Mouse (Mus musculus) forebrain, embryonic 13.5 days (tissue): ENCODE data around the gene Csf3. TPM values are rescaled to one million over a fixed set of nuclear protein-coding genes. Genes with fewer than 3 reads are reported as not detected.

Experiments
- ATAC-seq: fragments of 200-750 bp; cut with Nextera tagmentation; 2 replicates; pipeline ENCODE4 v1.8.0; 2017
- H3K27ac ChIP-seq: fragments of 300-500 bp; sonication (generic); 2 replicates; pipeline ENCODE4 v1.5.1; 2015; ENCODE audit warnings: inconsistent platforms, mild to moderate bottlenecking, moderate library complexity
- H3K27me3 ChIP-seq: fragments of 300-500 bp; sonication (generic); 2 replicates; pipeline ENCODE4 v1.6.1; 2015; ENCODE audit warnings: mild to moderate bottlenecking, inconsistent platforms
- H3K36me3 ChIP-seq: fragments of 300-500 bp; sonication (generic); 2 replicates; pipeline ENCODE4 v1.6.1; 2015; ENCODE audit warnings: mild to moderate bottlenecking, inconsistent platforms; ENCODE audit not compliant: poor library complexity, severe bottlenecking
- H3K4me1 ChIP-seq: fragments of 300-500 bp; sonication (generic); 2 replicates; pipeline ENCODE4 v1.6.1; 2015; ENCODE audit warnings: inconsistent platforms
- H3K4me2 ChIP-seq: fragments of 300-500 bp; sonication (generic); 2 replicates; pipeline ENCODE4 v1.6.1; 2015; ENCODE audit warnings: inconsistent platforms, mild to moderate bottlenecking, moderate library complexity
- H3K4me3 ChIP-seq: fragments of 300-500 bp; sonication (generic); 2 replicates; pipeline ENCODE4 v1.5.1; 2015; ENCODE audit warnings: mild to moderate bottlenecking, inconsistent platforms
- H3K9ac ChIP-seq: fragments of 300-500 bp; sonication (generic); 2 replicates; pipeline ENCODE4 v1.6.1; 2015; ENCODE audit warnings: mild to moderate bottlenecking, inconsistent platforms
- H3K9me3 ChIP-seq: fragments of 300-500 bp; sonication (generic); replicated peaks from 2 replicates; pipeline ENCODE4 v1.6.1; 2016; ENCODE audit warnings: inconsistent platforms
- WGBS: fragments of 180-500 bp; shearing (Covaris S2); methylation state at CpG from one replicate; pipeline ENCODE4 v1.1.7; 2015; 5-methylcytosine and 5-hydroxymethylcytosine counted together
- polyA plus RNA-seq: library from polyadenylated mRNA; unstranded; fragments of >200 nt; fragmentation: Nextera tagmentation; extraction: Ambion mirVana; gene quantifications from 2 replicates; pipeline ENCODE4 v1.2.1, GENCODE M21; 2015

Gene Csf3
- polyA plus RNA-seq, 1 experiment from 2014 or later: 0.12 TPM

GRCm38 (mm10) chr11:98745932-98746853 is 45.1 kb downstream of the Csf3 start:
- ATAC-seq: no peak
- H3K4me1 ChIP-seq: peaks cover 88% of the 10 kb centered on the region
- no peaks in the 10 kb centered on the region for H3K36me3 ChIP-seq
- H3K4me2 ChIP-seq: peak overlapping the region; percentile 88
- peak overlapping the region; percentile 47 for H3K9ac ChIP-seq
- H3K27ac ChIP-seq: peak overlapping the region; percentile 95
- peak overlapping the region; percentile 26 for H3K4me3 ChIP-seq
- WGBS: 54% methylated on average over 12 of the region's 12 CpGs
- no peaks in the 10 kb centered on the region for H3K27me3 ChIP-seq
- H3K9me3 ChIP-seq: no peaks in the 10 kb centered on the region

DNA sequence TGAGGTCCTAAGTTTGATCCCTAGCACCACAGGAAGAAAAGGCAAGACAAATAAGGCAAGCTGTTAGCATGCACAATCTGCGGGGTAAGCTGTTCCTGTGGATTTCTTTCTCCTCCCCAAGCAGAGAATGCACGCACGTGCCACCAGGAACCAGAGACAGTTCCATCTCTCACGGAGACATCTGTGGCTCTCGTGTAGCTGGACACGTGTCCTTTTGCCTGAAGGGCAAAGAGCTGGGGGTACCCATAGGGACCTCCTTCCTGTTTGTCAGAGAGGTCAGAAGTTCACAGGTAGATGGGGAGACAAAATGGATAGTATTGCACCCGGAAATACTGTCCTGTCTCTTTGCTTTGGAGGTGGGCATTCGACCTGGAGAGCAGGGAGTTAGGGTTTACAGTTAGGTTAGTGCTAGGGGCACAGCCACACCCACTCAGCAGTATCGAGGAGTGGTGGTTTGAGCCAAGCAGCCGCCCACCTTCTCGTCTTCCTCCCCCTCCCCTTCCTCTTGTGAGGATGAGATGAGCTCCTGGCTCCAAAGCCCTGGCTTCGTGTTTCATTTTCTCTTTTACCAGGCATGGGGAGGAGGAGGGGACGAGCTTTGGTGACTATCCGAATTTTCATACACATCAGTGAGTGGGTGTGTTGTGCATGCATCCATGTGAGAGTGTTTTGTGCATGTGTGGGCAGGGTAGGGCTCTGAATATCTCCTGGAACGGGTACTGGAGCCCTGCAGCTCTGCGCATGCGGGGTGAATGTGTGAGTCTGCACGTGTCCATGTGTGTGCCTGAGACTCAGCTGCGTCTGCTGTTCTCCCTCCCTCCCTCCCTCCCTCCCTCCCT is 46.0 kb downstream of the Csf3 start:
- Histone ChIP-seq H3K4me1 (peaks cover 95% of the 10 kb centered on the region), H3K9ac (peak overlapping the region; percentile 47), H3K27me3 (no peaks in the 10 kb centered on the region), H3K36me3 (no peaks in the 10 kb centered on the region), H3K9me3 (no peaks in the 10 kb centered on the region), H3K4me3 (peak overlapping the region; percentile 26), H3K4me2 (peak overlapping the region; percentile 88), H3K27ac (peak overlapping the region; percentile 95)
- peak; percentile 73 for ATAC-seq
- 11% methylated on average over 19 of the region's 19 CpGs for WGBS

GRCm38 (mm10) chr11:98747804-98748505 is 46.9 kb downstream of the Csf3 start:
- Histone ChIP-seq H3K4me3 (peak overlapping the region; percentile 28), H3K27me3 (no peaks in the 10 kb centered on the region), H3K4me2 (peak overlapping the region; percentile 88), H3K9ac (peak overlapping the region; percentile 69), H3K4me1 (peaks cover 98% of the 10 kb centered on the region), H3K36me3 (peaks cover 5% of the 10 kb centered on the region; the same call in 1 of the 2 replicates), H3K9me3 (no peaks in the 10 kb centered on the region), H3K27ac (peak overlapping the region; percentile 95)
- WGBS: 18% methylated on average over 6 of the region's 6 CpGs
- ATAC-seq: no peak

- ATAC-seq: peak; percentile 48
- H3K4me3 ChIP-seq: peak overlapping the region; percentile 28
- no peaks in the 10 kb centered on the region for H3K9me3 ChIP-seq
- H3K27ac ChIP-seq: peak overlapping the region; percentile 95
- H3K27me3 ChIP-seq: no peaks in the 10 kb centered on the region
- H3K36me3 ChIP-seq: peaks cover 13% of the 10 kb centered on the region
- peak overlapping the region; percentile 69 for H3K9ac ChIP-seq
- H3K4me1 ChIP-seq: peaks cover 96% of the 10 kb centered on the region
- H3K4me2 ChIP-seq: peak overlapping the region; percentile 88
- WGBS: 12% methylated on average over 15 of the region's 15 CpGs
Measured at GRCm38 (mm10) chr11:98748506-98749416, 47.7 kb downstream of the Csf3 start.

GRCm38 (mm10) chr11:98749716-98750115 is 48.7 kb downstream of the Csf3 start:
- Histone ChIP-seq H3K27ac (peak overlapping the region; percentile 95), H3K4me2 (peak overlapping the region; percentile 88), H3K27me3 (no peaks in the 10 kb centered on the region), H3K9me3 (no peaks in the 10 kb centered on the region), H3K4me3 (peak overlapping the region; percentile 28), H3K4me1 (peaks cover 96% of the 10 kb centered on the region), H3K9ac (peak overlapping the region; percentile 69), H3K36me3 (peaks cover 19% of the 10 kb centered on the region)
- 0 out of 2 replicates have a peak, but pooled peaks have one; percentile 29 for ATAC-seq
- 6% methylated on average over 5 of the region's 5 CpGs for WGBS

DNA sequence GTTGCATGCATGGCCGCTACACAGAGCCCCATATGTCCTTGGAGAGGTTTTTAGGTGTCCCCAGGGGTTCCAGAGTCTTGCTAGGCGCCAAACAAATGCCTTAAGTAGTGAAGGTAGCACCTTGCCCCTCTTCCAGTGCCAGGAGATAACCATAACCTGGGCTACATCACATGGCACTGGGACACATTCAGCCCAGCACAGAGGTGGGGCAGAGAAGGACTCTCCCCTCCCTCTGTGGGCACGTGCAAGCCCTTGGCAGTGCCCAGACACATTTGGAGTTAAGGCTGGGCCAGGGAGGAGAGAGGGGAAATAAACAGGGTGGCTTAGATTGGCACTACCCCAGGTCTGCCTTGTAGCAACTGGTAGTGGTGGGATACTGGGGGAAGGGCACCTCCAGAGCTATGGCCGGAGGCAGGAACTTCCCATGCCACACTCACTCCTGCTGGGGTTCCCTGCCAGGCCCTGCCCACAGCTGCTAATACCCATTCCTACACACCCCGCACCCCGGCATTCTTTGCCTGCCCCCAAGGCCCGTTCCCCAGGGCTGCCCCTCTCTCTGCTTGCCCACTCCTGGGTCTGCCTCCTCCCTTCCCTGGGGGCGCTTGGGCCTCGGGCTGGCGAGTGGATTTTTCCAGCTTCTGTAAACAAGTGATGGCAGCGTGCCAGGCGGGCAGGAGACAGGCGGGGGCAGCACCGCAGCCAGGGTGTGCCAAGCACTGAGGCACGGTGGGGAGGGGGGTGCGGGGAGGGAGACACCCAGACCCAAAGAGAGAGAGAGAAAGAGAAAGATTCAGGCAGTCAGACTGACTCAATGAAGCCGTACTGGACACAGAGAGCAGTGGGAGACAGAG is 49.5 kb downstream of the Csf3 start:
- Histone ChIP-seq H3K4me2 (peak overlapping the region; percentile 88), H3K9me3 (no peaks in the 10 kb centered on the region), H3K4me3 (peak overlapping the region; percentile 17), H3K36me3 (peaks cover 24% of the 10 kb centered on the region), H3K9ac (peak overlapping the region; percentile 69), H3K27ac (peak overlapping the region; percentile 95), H3K27me3 (no peaks in the 10 kb centered on the region), H3K4me1 (peaks cover 92% of the 10 kb centered on the region)
- 13% methylated on average over 16 of the region's 17 CpGs for WGBS
- ATAC-seq: peak; percentile 44

- 15% methylated on average over 6 of the region's 6 CpGs for WGBS
- Histone ChIP-seq H3K9ac (peak overlapping the region; percentile 69), H3K36me3 (peaks cover 30% of the 10 kb centered on the region), H3K27ac (peak overlapping the region; percentile 95), H3K4me1 (peaks cover 89% of the 10 kb centered on the region), H3K4me2 (peak overlapping the region; percentile 88), H3K4me3 (peak overlapping the region; percentile 17), H3K27me3 (no peaks in the 10 kb centered on the region), H3K9me3 (no peaks in the 10 kb centered on the region)
- ATAC-seq: peak; percentile 20; the same call in 1 of the 2 replicates
Measured at GRCm38 (mm10) chr11:98751221-98751782, 50.2 kb downstream of the Csf3 start.

GRCm38 (mm10) chr11:98752562-98753140 is 51.6 kb downstream of the Csf3 start:
- peak overlapping the region; percentile 95 for H3K27ac ChIP-seq
- peak overlapping the region; percentile 8; the same call in 1 of the 2 replicates for H3K9ac ChIP-seq
- WGBS: 88% methylated on average over 10 of the region's 10 CpGs

More at GRCm38 (mm10) chr11:98752562-98753140, 51.6 kb downstream of the Csf3 start:
- no peaks in the 10 kb centered on the region for H3K27me3 ChIP-seq
- H3K9me3 ChIP-seq: no peaks in the 10 kb centered on the region
- no peak overlapping the region for H3K4me2 ChIP-seq
- ATAC-seq: no peak
- peaks cover 78% of the 10 kb centered on the region for H3K4me1 ChIP-seq
- no peak overlapping the region for H3K4me3 ChIP-seq
- peaks cover 43% of the 10 kb centered on the region for H3K36me3 ChIP-seq
